Mouse (Mus musculus): ENCODE results near the gene Spint1. TPM values are rescaled to one million over a fixed set of nuclear protein-coding genes. Genes with fewer than 3 reads are reported as not detected.

Gene Spint1
- total and polyA plus RNA-seq, 3 experiments, result not detected

- dilution Hi-C loops (cut with MboI; ENCODE audit: extremely low pct_ligation_motif_present, extremely low pct_unique_long_range_greater_than_20kb, low sequenced_read_pairs), result no loop called here
- in situ Hi-C loops (cut with MboI; ENCODE audit: low pct_ligation_motif_present, low pct_unique_long_range_greater_than_20kb, low sequenced_read_pairs), result no loop called here
- TF ChIP-seq USF1 (IDR thresholded peaks at IDR 0.05; ENCODE audit: low read depth, low read length) (no peak), E2F4 (IDR thresholded peaks at IDR 0.05; ENCODE audit: insufficient replicate concordance, low read depth, low read length) (no peak), TBP (conservative IDR thresholded peaks at IDR 0.05; ENCODE audit: low read depth, low read length) (no peak), PAX5 (IDR thresholded peaks at IDR 0.05; ENCODE audit: low read length) (no peak), HCFC1 (IDR thresholded peaks at IDR 0.05; ENCODE audit: low read depth, low read length) (no peak), RCOR1 (conservative IDR thresholded peaks at IDR 0.05; ENCODE audit: low read depth, low read length) (no peak), RAD21 (IDR thresholded peaks at IDR 0.05; ENCODE audit: low read depth, low read length) (no peak), ZKSCAN1 (IDR thresholded peaks at IDR 0.05; ENCODE audit: borderline replicate concordance, low read depth, low read length) (no peak), JUN (IDR thresholded peaks at IDR 0.05; ENCODE audit: insufficient read depth, low read depth, low read length) (no peak), ZNF384 (IDR thresholded peaks at IDR 0.05; ENCODE audit: low read depth, low read length) (no peak), CHD2 (IDR thresholded peaks at IDR 0.05; ENCODE audit: low read length) (no peak), ETS1 (conservative IDR thresholded peaks at IDR 0.05; ENCODE audit: low read depth, low read length) (no peak), IRF4 (IDR thresholded peaks at IDR 0.05; ENCODE audit: low read depth, low read length) (no peak), MAX (IDR thresholded peaks at IDR 0.05; ENCODE audit: low read length) (no peak), KAT2A (IDR thresholded peaks at IDR 0.05; ENCODE audit: insufficient replicate concordance, low read length) (no peak), TCF12 (IDR thresholded peaks at IDR 0.05; ENCODE audit: low read depth, low read length) (no peak), POLR2A (IDR thresholded peaks at IDR 0.05; ENCODE audit: low read depth, low read length) (no peak), BHLHE40 (IDR thresholded peaks at IDR 0.05; ENCODE audit: low read depth, low read length) (no peak), SIN3A (IDR thresholded peaks at IDR 0.05; ENCODE audit: low read length) (no peak), POLR2AphosphoS2 (IDR thresholded peaks at IDR 0.05; ENCODE audit: low read depth, low read length) (no peak)
- no peaks in the 10 kb centered on the region for H3K4me1 ChIP-seq (ENCODE audit: control insufficient read depth in 1 of 2, insufficient read depth in 2 of 2)
- no peaks in the 10 kb centered on the region for H3K79me2 ChIP-seq (replicated peaks; ENCODE audit: control insufficient read depth, extremely low read depth, insufficient read depth, poor library complexity, severe bottlenecking)
- DNase-seq (ENCODE audit: extremely low read depth), result no peak
- no peaks in the 10 kb centered on the region for H3K9me3 ChIP-seq (replicated peaks; ENCODE audit: low read length)
- H3K27ac ChIP-seq (ENCODE audit: insufficient read depth, low read depth), result no peak overlapping the region
- H3K9ac ChIP-seq (ENCODE audit: insufficient read depth, low read depth), result no peak overlapping the region
- H3K4me2 ChIP-seq (ENCODE audit: insufficient read depth, low read depth, poor library complexity, severe bottlenecking), result no peak overlapping the region
- no peaks in the 10 kb centered on the region for H3K27me3 ChIP-seq (replicated peaks)
- H3K36me3 ChIP-seq (replicated peaks in 1 of 2; ENCODE audit: control insufficient read depth in 1 of 2, insufficient read depth in 1 of 2, low read length in 1 of 2), result no peaks in the 10 kb centered on the region
- H3K4me3 ChIP-seq (replicated peaks in 1 of 3; ENCODE audit: low read depth in 2 of 3, low read length in 2 of 3, poor library complexity in 1 of 3), result no peak overlapping the region
Measured at GRCm38 (mm10) chr2:119281899-119282565, 44.9 kb downstream of the Spint1 start.

GRCm38 (mm10) chr2:119287372-119287771 lies 50.2 kb downstream of the Spint1 start:
- H3K9me3 ChIP-seq (replicated peaks; ENCODE audit: low read length), result no peaks in the 10 kb centered on the region
- no peak overlapping the region for H3K9ac ChIP-seq (ENCODE audit: insufficient read depth, low read depth)
- H3K27me3 ChIP-seq (replicated peaks), result no peaks in the 10 kb centered on the region
- no peak overlapping the region for H3K27ac ChIP-seq (ENCODE audit: insufficient read depth, low read depth)
- dilution Hi-C loops (cut with MboI; ENCODE audit: extremely low pct_ligation_motif_present, extremely low pct_unique_long_range_greater_than_20kb, low sequenced_read_pairs), result no loop called here
- H3K4me2 ChIP-seq (ENCODE audit: insufficient read depth, low read depth, poor library complexity, severe bottlenecking), result 0 out of 2 replicates have a peak overlapping the region, but pooled peaks have one; percentile 58
- peaks cover 8 to 23% of the 10 kb centered on the region in 2 experiments for H3K4me1 ChIP-seq (ENCODE audit: control insufficient read depth in 1 of 2, insufficient read depth in 2 of 2)
- TF ChIP-seq JUN (IDR thresholded peaks at IDR 0.05; ENCODE audit: insufficient read depth, low read depth, low read length), result no peak
- peak; percentile 56 for TF ChIP-seq USF1 (IDR thresholded peaks at IDR 0.05; ENCODE audit: low read depth, low read length)
- peaks cover 19% of the 10 kb centered on the region for H3K79me2 ChIP-seq (replicated peaks; ENCODE audit: control insufficient read depth, extremely low read depth, insufficient read depth, poor library complexity, severe bottlenecking)
- DNase-seq (ENCODE audit: extremely low read depth), result no peak
- H3K4me3 ChIP-seq (replicated peaks in 1 of 3; ENCODE audit: low read depth in 2 of 3, low read length in 2 of 3, poor library complexity in 1 of 3), result no peak overlapping the region
- peaks cover 15 to 27% of the 10 kb centered on the region in 2 experiments for H3K36me3 ChIP-seq (replicated peaks in 1 of 2; ENCODE audit: control insufficient read depth in 1 of 2, insufficient read depth in 1 of 2, low read length in 1 of 2)
- in situ Hi-C loops (cut with MboI; ENCODE audit: low pct_ligation_motif_present, low pct_unique_long_range_greater_than_20kb, low sequenced_read_pairs), result loop anchor here (5.0 kb wide), 1 partner anchor 35 kb away; no protein-coding TSS in a partner anchor

All from CH12.LX (cell line).